Mouse (Mus musculus) gastrocnemius, postnatal 4 days (tissue): ENCODE data around the gene Mrpl54. TPM values are rescaled to one million over a fixed set of nuclear protein-coding genes. Genes with fewer than 3 reads are reported as not detected.

Experiments
- DNase-seq, 2 experiments: peaks; one replicate each; pipeline ENCODE4 v3.0.0; 2021 to 2022; ENCODE audit warnings: low spot score in 2 of 2, mixed read lengths in 2 of 2
- long read RNA-seq, 2 experiments: library from polyadenylated mRNA; stranded (forward); transcript quantifications; one replicate each; pipeline ENCODE4 v2.0.0; 2021
- total RNA-seq, 2 experiments: library from RNA; stranded (reverse); gene quantifications; 2 replicates each; pipeline ENCODE4 v1.2.3; 2021

The Mrpl54 gene
- total RNA-seq, result 10 to 100 TPM; 90.0 to 97.6 TPM
- long read RNA-seq, experiment 1, transcript Mrpl54-201 (3 exons, 604 nt), result major isoform, 38 of 44 reads
- long read RNA-seq, experiment 1, partial matches to known transcripts, result 2 of 44 reads
- long read RNA-seq, experiment 1, other reads (novel, unspliced or antisense), result 2 of 44 reads
- long read RNA-seq, experiment 2, transcript Mrpl54-201 (3 exons, 604 nt), result major isoform, 37 of 39 reads
- long read RNA-seq, experiment 2, partial matches to known transcripts, result 1 of 39 reads
- long read RNA-seq, experiment 2, other reads (novel, unspliced or antisense), result 1 of 39 reads

- peak; percentile 95 to 98 for DNase-seq
These were observed at the start of gene Mrpl54, which contains the start of gene Apba3 for GRCm38 (mm10) chr10:81266211-81267105. Mrpl54 (minus strand) TSS chr10:81266934. Apba3 (plus strand) TSS chr10:81266960.

- DNase-seq, result no peak
These were observed 48.9 kb upstream of the Mrpl54 start for GRCm38 (mm10) chr10:81315587-81315986.

GRCm38 (mm10) chr10:81314201-81314600 lies 47.5 kb upstream of the Mrpl54 start:
- no peak for DNase-seq

- DNase-seq, result no peak
These were observed 46.8 kb upstream of the Mrpl54 start for GRCm38 (mm10) chr10:81313581-81313980.

GRCm38 (mm10) chr10:81309571-81309970 lies 42.8 kb upstream of the Mrpl54 start:
- no peak for DNase-seq

GRCm38 (mm10) chr10:81306837-81307682 lies 40.3 kb upstream of the Mrpl54 start:
- no peak for DNase-seq

GRCm38 (mm10) chr10:81306173-81306668 lies 39.5 kb upstream of the Mrpl54 start:
- no peak for DNase-seq

GRCm38 (mm10) chr10:81305663-81306062 lies 38.9 kb upstream of the Mrpl54 start:
- DNase-seq, result no peak

GRCm38 (mm10) chr10:81304597-81305238 lies 38.0 kb upstream of the Mrpl54 start:
- DNase-seq, result no peak

GRCm38 (mm10) chr10:81303761-81304160 lies 37.0 kb upstream of the Mrpl54 start:
- DNase-seq, result no peak

- DNase-seq, result no peak
These were observed 36.5 kb upstream of the Mrpl54 start for GRCm38 (mm10) chr10:81303258-81303657.

- no peak for DNase-seq
These were observed 36.1 kb upstream of the Mrpl54 start for GRCm38 (mm10) chr10:81302781-81303218.

- no peak for DNase-seq
These were observed 35.6 kb upstream of the Mrpl54 start for GRCm38 (mm10) chr10:81302288-81302687.

- no peak for DNase-seq
These were observed 34.6 kb upstream of the Mrpl54 start for GRCm38 (mm10) chr10:81301321-81301720.

GRCm38 (mm10) chr10:81300352-81300907 lies 33.7 kb upstream of the Mrpl54 start:
- no peak for DNase-seq

GRCm38 (mm10) chr10:81299585-81300351 lies 33.0 kb upstream of the Mrpl54 start:
- DNase-seq, result no peak

- no peak for DNase-seq
These were observed 31.8 kb upstream of the Mrpl54 start for GRCm38 (mm10) chr10:81298369-81299100.

- DNase-seq, result no peak
These were observed 31.1 kb upstream of the Mrpl54 start for GRCm38 (mm10) chr10:81297845-81298244.

- DNase-seq, result no peak
These were observed 30.5 kb upstream of the Mrpl54 start for GRCm38 (mm10) chr10:81297246-81297645.
